Mouse (Mus musculus) heart, embryonic 14.5 days (tissue): Measurements from ENCODE around the gene Peg10. TPM values are rescaled to one million over a fixed set of nuclear protein-coding genes. Genes with fewer than 3 reads are reported as not detected.

Source experiments
- ATAC-seq: fragments of 200-750 bp; cut with Nextera tagmentation; 2 replicates; pipeline ENCODE4 v1.8.0; 2017; ENCODE audit warnings: low read depth, moderate TSS enrichment; ENCODE audit not compliant: insufficient number of reproducible peaks, insufficient read depth, low FRiP score
- H3K27ac ChIP-seq, 2 experiments: fragments of 200-500 bp in 1 of 2; fragments of 300-500 bp in 1 of 2; sonication (generic) in 1 of 2; replicated peaks in 1 of 2; 2 replicates each; pipeline ENCODE4 v1.5.1; 2012 to 2014; ENCODE audit warnings: low read depth in 2 of 2, low read length in 2 of 2, control low read depth in 1 of 2, mild to moderate bottlenecking in 1 of 2, mixed read lengths in 1 of 2; ENCODE audit not compliant: control insufficient read depth in 1 of 2, insufficient read depth in 1 of 2
- H3K27me3 ChIP-seq: fragments of 300-500 bp; sonication (generic); 2 replicates; pipeline ENCODE4 v1.6.1; 2014; ENCODE audit warnings: mild to moderate bottlenecking, low read length, control low read depth; ENCODE audit not compliant: control insufficient read depth, insufficient read depth
- H3K36me3 ChIP-seq: fragments of 300-500 bp; sonication (generic); 2 replicates; pipeline ENCODE4 v1.6.1; 2014; ENCODE audit warnings: mild to moderate bottlenecking, control low read depth, low read length, mixed read lengths; ENCODE audit not compliant: control insufficient read depth, insufficient read depth
- H3K4me1 ChIP-seq, 2 experiments: fragments of 200-500 bp in 1 of 2; fragments of 300-500 bp in 1 of 2; sonication (generic) in 1 of 2; 2 replicates each; pipeline ENCODE4 v1.6.1; 2012 to 2014; ENCODE audit warnings: low read length in 2 of 2, control low read depth in 1 of 2, mixed read lengths in 1 of 2; ENCODE audit not compliant: control insufficient read depth in 2 of 2, insufficient read depth in 2 of 2
- H3K4me2 ChIP-seq: fragments of 300-500 bp; sonication (generic); 2 replicates; pipeline ENCODE4 v1.6.1; 2014; ENCODE audit warnings: mild to moderate bottlenecking, low read length
- H3K4me3 ChIP-seq, 2 experiments: fragments of 200-500 bp in 1 of 2; fragments of 300-500 bp in 1 of 2; sonication (generic) in 1 of 2; 2 replicates each; pipeline ENCODE4 v1.5.1; 2012 to 2014; ENCODE audit warnings: low read length in 2 of 2, mild to moderate bottlenecking in 2 of 2, control low read depth in 1 of 2, low read depth in 1 of 2, moderate library complexity in 1 of 2; ENCODE audit not compliant: control insufficient read depth in 1 of 2, insufficient read depth in 1 of 2
- H3K9ac ChIP-seq: fragments of 300-500 bp; sonication (generic); 2 replicates; pipeline ENCODE4 v1.6.1; 2014; ENCODE audit warnings: mild to moderate bottlenecking, low read length
- H3K9me3 ChIP-seq: fragments of 300-500 bp; sonication (generic); 2 replicates; pipeline ENCODE4 v1.6.1; 2016; ENCODE audit warnings: low read length, control low read depth; ENCODE audit not compliant: control insufficient read depth
- WGBS: fragments of 180-500 bp; shearing (Covaris S2); extraction: QIAGEN DNeasy Blood & Tissue Kit; methylation state at CpG from one replicate; pipeline ENCODE4 v1.1.7; 2014; 5-methylcytosine and 5-hydroxymethylcytosine counted together
- polyA plus RNA-seq: library from polyadenylated mRNA; unstranded; fragments of >200 nt; fragmentation: Nextera tagmentation; extraction: Ambion mirVana; gene quantifications from 2 replicates; pipeline ENCODE4 v1.2.1, GENCODE M21; 2014

Gene Peg10
- polyA plus RNA-seq: 2.4 and 2.9 TPM in 2 replicates

- peak within 1 kb of the TSS; percentile 61 to 68 for H3K27ac ChIP-seq
- peaks cover 19% of the 10 kb centered on the region for H3K9me3 ChIP-seq
- H3K9ac ChIP-seq: peak within 1 kb of the TSS; percentile 82
- peak; percentile 52 for ATAC-seq
- peak within 1 kb of the TSS; percentile 53 to 81 for H3K4me3 ChIP-seq
- H3K36me3 ChIP-seq: no peaks in the 10 kb centered on the region
- no peaks in the 10 kb centered on the region for H3K27me3 ChIP-seq
- 54% methylated on average over 37 of the region's 38 CpGs for WGBS
- no peaks in the 10 kb centered on the region for H3K4me1 ChIP-seq
- peak within 1 kb of the TSS; percentile 64 for H3K4me2 ChIP-seq
Measured at GRCm38 (mm10) chr6:4746696-4747439, at the start of gene Peg10, which contains the start of gene Sgce. Peg10 (plus strand) TSS chr6:4747306. Sgce (minus strand) TSS chr6:4747207.

DNA sequence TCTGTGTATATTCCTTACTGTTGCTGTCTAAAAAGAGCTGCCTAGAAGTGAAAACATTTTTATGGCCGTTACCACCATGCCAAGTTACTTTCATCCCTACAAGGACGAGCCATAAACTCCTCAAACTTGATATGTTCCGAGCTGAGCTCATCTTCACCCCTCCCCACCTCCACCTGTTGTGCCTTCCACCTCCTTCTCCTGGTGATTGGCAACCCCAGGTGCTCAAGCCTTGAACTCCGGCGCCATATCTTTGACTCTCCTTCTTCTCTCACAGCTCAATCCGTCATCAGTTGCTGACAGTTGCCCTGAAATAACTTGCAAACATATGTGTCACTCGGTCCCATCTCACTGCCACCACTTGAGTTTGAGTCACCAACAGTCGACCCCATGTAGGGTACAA lies 45.5 kb upstream of the Peg10 start:
- no peak overlapping the region for H3K4me3 ChIP-seq
- H3K9me3 ChIP-seq: no peaks in the 10 kb centered on the region
- no peaks in the 10 kb centered on the region for H3K36me3 ChIP-seq
- 62% methylated on average over 8 of the region's 8 CpGs for WGBS
- H3K27me3 ChIP-seq: no peaks in the 10 kb centered on the region
- no peak overlapping the region for H3K9ac ChIP-seq
- no peak overlapping the region for H3K4me2 ChIP-seq
- ATAC-seq: no peak
- no peak overlapping the region for H3K27ac ChIP-seq
- H3K4me1 ChIP-seq: peaks cover 6 to 15% of the 10 kb centered on the region in 2 experiments

DNA sequence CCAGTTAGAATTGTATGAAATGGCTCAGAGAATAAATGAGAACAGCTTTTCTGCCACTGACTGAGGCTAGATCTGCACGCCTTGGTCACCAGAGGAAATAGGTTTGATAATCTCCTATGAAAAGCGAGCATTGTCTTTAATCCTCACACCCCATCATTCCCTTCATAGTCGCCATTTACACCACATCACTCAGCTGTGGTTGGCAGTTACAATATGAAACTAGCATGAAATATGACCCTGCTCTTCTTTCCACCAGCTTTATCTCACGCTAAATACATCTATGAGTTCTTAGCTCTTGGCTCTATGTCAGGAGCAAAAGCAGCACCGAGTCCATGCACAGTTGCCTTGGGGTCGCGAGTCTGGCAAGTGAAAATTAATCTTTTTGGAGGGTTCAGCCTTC lies 43.2 kb upstream of the Peg10 start:
- H3K4me1 ChIP-seq: peaks cover 6 to 19% of the 10 kb centered on the region in 2 experiments
- 61% methylated on average over 7 of the region's 7 CpGs for WGBS
- H3K4me2 ChIP-seq: no peak overlapping the region
- no peaks in the 10 kb centered on the region for H3K36me3 ChIP-seq
- ATAC-seq: no peak
- no peak overlapping the region for H3K27ac ChIP-seq
- H3K9me3 ChIP-seq: no peaks in the 10 kb centered on the region
- H3K4me3 ChIP-seq: no peak overlapping the region
- no peak overlapping the region for H3K9ac ChIP-seq
- H3K27me3 ChIP-seq: no peaks in the 10 kb centered on the region

- 15% methylated on average over 5 of the region's 5 CpGs for WGBS
- Histone ChIP-seq H3K4me3 (no peak overlapping the region), H3K27me3 (no peaks in the 10 kb centered on the region), H3K4me2 (no peak overlapping the region), H3K27ac (no peak overlapping the region), H3K9me3 (no peaks in the 10 kb centered on the region), H3K9ac (no peak overlapping the region), H3K36me3 (no peaks in the 10 kb centered on the region), H3K4me1 (peaks cover 6 to 23% of the 10 kb centered on the region in 2 experiments)
- no peak for ATAC-seq
Measured at GRCm38 (mm10) chr6:4706415-4706814, 40.7 kb upstream of the Peg10 start.

- H3K4me3 ChIP-seq: no peak overlapping the region
- peak overlapping the region in 1 of 2 experiments; percentile 38; a peak in 1 of 4 replicates for H3K27ac ChIP-seq
- peaks cover 6 to 23% of the 10 kb centered on the region in 2 experiments for H3K4me1 ChIP-seq
- H3K4me2 ChIP-seq: no peak overlapping the region
- no peaks in the 10 kb centered on the region for H3K36me3 ChIP-seq
- H3K27me3 ChIP-seq: no peaks in the 10 kb centered on the region
- ATAC-seq: peak; percentile 35; the same call in 1 of the 2 replicates
- no peaks in the 10 kb centered on the region for H3K9me3 ChIP-seq
- WGBS: 37% methylated on average over 1 of the region's 1 CpGs
- H3K9ac ChIP-seq: no peak overlapping the region
Measured at GRCm38 (mm10) chr6:4708971-4709370, 38.1 kb upstream of the Peg10 start.

GRCm38 (mm10) chr6:4716171-4716570 lies 30.9 kb upstream of the Peg10 start:
- no peak overlapping the region for H3K27ac ChIP-seq
- H3K36me3 ChIP-seq: peaks cover 7% of the 10 kb centered on the region; the same call in 1 of the 2 replicates
- no peaks in the 10 kb centered on the region for H3K27me3 ChIP-seq
- no peaks in the 10 kb centered on the region for H3K4me1 ChIP-seq
- H3K4me3 ChIP-seq: no peak overlapping the region
- no peaks in the 10 kb centered on the region for H3K9me3 ChIP-seq
- ATAC-seq: no peak
- H3K9ac ChIP-seq: no peak overlapping the region
- no peak overlapping the region for H3K4me2 ChIP-seq
- 93% methylated on average over 2 of the region's 2 CpGs for WGBS

DNA sequence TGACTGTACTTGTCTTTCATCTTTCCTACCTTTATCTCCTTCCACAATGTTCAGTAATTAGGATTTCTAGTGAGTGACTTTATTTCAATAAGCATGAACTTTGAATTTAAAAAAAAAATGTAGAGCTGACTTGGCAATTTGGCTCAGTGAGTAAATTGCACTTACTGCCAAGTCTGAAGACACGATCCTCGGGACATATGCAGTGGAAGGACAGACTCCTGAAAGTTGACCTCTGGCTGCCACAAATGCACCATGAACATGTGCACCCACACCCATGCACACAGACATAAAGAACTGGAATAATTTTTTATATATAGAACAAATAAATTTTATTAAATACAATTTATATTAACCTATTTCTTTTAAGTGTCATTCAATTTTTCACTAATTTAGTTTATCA lies 29.8 kb upstream of the Peg10 start:
- no peak for ATAC-seq
- no peaks in the 10 kb centered on the region for H3K27me3 ChIP-seq
- peaks cover 7% of the 10 kb centered on the region; the same call in 1 of the 2 replicates for H3K36me3 ChIP-seq
- H3K4me3 ChIP-seq: no peak overlapping the region
- H3K9me3 ChIP-seq: no peaks in the 10 kb centered on the region
- H3K4me2 ChIP-seq: no peak overlapping the region
- WGBS: 80% methylated on average over 2 of the region's 2 CpGs
- no peak overlapping the region for H3K9ac ChIP-seq
- H3K4me1 ChIP-seq: no peaks in the 10 kb centered on the region
- H3K27ac ChIP-seq: no peak overlapping the region
